Mouse (Mus musculus): ENCODE measurements around the gene Brd4. TPM values are rescaled to one million over a fixed set of nuclear protein-coding genes. Genes with fewer than 3 reads are reported as not detected.

The Brd4 gene
- polyA plus RNA-seq, 1 experiment from 2014 or later = 98.2 TPM

DNA sequence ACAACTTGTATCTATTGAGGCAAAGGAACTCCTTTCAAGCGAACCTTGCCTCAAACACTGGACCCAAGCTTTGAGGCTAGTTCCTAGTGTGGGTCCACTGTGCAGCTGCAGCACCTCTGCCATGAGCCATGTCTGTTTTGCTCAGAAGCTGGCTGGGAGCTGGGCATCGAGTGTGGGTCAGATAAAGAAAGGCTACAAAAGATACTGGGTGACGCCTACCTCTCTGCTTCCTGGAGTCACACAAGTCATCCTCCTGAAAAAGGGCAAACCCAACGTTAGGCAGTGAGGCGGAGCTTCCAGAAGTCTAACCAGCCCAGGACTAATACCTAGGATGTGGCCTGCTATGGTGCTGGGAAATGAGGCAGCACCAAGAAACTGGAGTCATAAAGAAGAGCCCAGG, 29.4 kb upstream of the Brd4 start:
- Histone ChIP-seq H3K27ac (no peak overlapping the region), H3K4me3 (replicated peaks) (no peak overlapping the region), H3K9ac (replicated peaks) (no peak overlapping the region), H3K9me3 (no peaks in the 10 kb centered on the region), H3K4me2 (no peak overlapping the region), H3K27me3 (no peaks in the 10 kb centered on the region), H3K36me3 (peaks cover 98% of the 10 kb centered on the region), H3K4me1 (replicated peaks) (peaks cover 5% of the 10 kb centered on the region)
- no peak for ATAC-seq (ENCODE audit: insufficient number of reproducible peaks, insufficient read depth, low FRiP score, low TSS enrichment, low read depth)
- WGBS = 78% methylated on average over 5 of the region's 5 CpGs

DNA sequence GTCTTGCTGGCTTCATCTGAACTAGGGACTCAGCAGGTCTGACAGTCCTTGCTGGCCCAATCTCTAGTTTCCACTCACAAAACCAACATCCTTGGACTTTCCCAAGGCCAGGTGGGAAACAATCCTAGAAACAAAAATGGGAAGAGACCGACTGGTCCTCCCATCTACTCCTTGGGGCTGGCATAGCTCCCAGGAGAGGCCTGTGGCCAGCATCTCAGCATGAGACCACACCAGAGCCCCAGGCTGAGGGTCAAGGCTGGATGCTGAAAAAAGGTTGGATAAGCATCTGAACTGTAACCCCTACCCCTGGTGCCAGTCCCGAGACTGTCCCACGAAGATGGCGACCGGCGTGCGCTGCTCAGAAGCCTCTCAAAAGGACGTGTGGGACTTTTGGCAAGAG, 28.3 kb upstream of the Brd4 start:
- Histone ChIP-seq H3K4me2 (no peak overlapping the region), H3K9ac (replicated peaks) (no peak overlapping the region), H3K27me3 (no peaks in the 10 kb centered on the region), H3K36me3 (peaks cover 100% of the 10 kb centered on the region), H3K4me1 (replicated peaks) (no peaks in the 10 kb centered on the region), H3K9me3 (no peaks in the 10 kb centered on the region), H3K4me3 (replicated peaks) (no peak overlapping the region), H3K27ac (no peak overlapping the region)
- WGBS = 93% methylated on average over 8 of the region's 8 CpGs
- no peak for ATAC-seq (ENCODE audit: insufficient number of reproducible peaks, insufficient read depth, low FRiP score, low TSS enrichment, low read depth)

DNA sequence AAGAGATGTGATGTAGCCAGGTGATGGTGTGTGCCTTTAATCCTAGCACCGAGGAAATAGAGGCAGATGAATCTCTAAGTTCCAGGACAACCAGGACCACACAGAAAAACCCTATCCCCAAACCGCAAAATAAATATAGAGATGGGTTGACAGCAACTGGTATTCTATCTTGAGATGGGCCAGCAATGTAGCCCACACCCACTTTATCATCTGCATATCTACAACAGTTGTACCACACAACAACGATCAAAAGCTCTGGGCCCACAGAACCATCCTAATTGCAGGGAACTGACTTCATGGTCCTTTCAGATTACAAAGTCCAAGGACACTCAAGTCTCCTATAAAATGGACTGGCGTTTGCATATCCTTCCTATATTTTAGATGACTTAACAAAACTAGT, 23.4 kb upstream of the Brd4 start:
- Histone ChIP-seq H3K4me1 (replicated peaks) (no peaks in the 10 kb centered on the region), H3K4me3 (replicated peaks) (no peak overlapping the region), H3K9me3 (no peaks in the 10 kb centered on the region), H3K27ac (no peak overlapping the region), H3K36me3 (peaks cover 100% of the 10 kb centered on the region), H3K27me3 (no peaks in the 10 kb centered on the region), H3K4me2 (no peak overlapping the region), H3K9ac (replicated peaks) (no peak overlapping the region)
- no peak for ATAC-seq (ENCODE audit: insufficient number of reproducible peaks, insufficient read depth, low FRiP score, low TSS enrichment, low read depth)
- WGBS = 96% methylated on average over 4 of the region's 4 CpGs

DNA sequence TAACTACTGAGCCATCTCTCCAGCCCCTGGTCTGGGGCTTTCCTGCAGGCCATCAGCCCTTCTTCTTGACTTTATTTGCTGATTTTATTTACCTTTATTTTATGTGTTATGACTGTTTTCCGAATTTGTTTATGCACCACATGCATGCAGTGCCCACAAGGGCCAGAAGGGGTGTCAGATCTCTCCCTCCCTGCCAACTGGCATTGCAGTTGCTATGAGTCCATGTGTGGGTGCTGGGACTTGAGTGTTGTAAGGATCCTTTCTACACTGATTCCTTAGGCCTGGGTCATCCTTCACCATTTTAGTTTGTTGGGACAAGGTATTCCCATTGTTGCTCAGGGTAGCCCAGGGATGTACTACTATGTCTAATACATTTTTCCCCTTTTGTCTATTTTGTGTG, 13.6 kb upstream of the Brd4 start:
- Histone ChIP-seq H3K27ac (no peak overlapping the region), H3K4me1 (replicated peaks) (no peaks in the 10 kb centered on the region), H3K27me3 (no peaks in the 10 kb centered on the region), H3K9me3 (no peaks in the 10 kb centered on the region), H3K4me2 (no peak overlapping the region), H3K36me3 (peaks cover 4% of the 10 kb centered on the region; the same call in 1 of the 2 replicates), H3K4me3 (replicated peaks) (no peak overlapping the region), H3K9ac (replicated peaks) (no peak overlapping the region)
- WGBS = 87% methylated on average over 1 of the region's 1 CpGs
- ATAC-seq (ENCODE audit: insufficient number of reproducible peaks, insufficient read depth, low FRiP score, low TSS enrichment, low read depth) = no peak

DNA sequence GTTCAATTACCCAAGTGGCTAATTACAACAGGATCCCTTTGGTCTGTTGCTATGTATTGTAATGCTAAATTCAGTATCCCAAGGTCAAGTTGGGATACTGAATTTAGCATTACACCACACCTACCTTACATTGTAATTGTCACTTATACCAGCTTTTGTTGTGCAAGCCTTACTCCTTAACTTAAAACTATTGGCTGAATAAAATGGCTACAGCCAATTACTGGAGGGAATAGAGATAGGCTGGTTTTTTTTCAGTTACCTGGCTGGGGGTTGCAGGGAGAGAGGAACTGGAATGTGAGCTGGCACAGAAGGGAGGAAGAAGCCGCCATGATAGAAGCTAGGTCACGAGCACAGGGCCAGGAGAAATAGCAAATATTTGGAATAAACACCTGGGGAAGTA, 11.4 kb upstream of the Brd4 start:
- Histone ChIP-seq H3K36me3 (no peaks in the 10 kb centered on the region), H3K4me2 (no peak overlapping the region), H3K27ac (no peak overlapping the region), H3K4me3 (replicated peaks) (no peak overlapping the region), H3K9ac (replicated peaks) (no peak overlapping the region), H3K9me3 (no peaks in the 10 kb centered on the region), H3K27me3 (no peaks in the 10 kb centered on the region), H3K4me1 (replicated peaks) (no peaks in the 10 kb centered on the region)
- no peak for ATAC-seq (ENCODE audit: insufficient number of reproducible peaks, insufficient read depth, low FRiP score, low TSS enrichment, low read depth)
- 87% methylated on average over 2 of the region's 2 CpGs for WGBS

DNA sequence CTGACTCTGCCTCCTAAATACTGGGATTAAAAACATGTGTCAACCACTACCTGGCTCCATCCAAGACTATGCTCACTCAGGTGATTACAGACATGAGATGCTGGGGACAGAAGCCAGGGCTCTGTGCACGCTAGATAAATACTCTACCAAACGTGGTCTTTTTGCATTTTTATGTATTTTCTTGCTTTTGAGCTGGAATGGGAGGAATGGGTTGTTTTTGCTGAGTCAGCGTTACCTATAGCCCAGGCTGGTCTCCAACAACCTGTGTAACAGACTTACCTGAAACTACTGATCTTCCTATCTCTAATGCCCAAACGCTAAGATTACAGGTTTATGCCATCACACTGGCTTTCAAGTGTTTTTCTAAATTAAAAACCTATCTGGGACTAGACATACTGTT, 10.6 kb upstream of the Brd4 start:
- H3K4me3 ChIP-seq (replicated peaks) = no peak overlapping the region
- no peak overlapping the region for H3K4me2 ChIP-seq
- no peaks in the 10 kb centered on the region for H3K36me3 ChIP-seq
- ATAC-seq (ENCODE audit: insufficient number of reproducible peaks, insufficient read depth, low FRiP score, low TSS enrichment, low read depth) = no peak
- H3K9me3 ChIP-seq = no peaks in the 10 kb centered on the region
- 84% methylated on average over 4 of the region's 4 CpGs for WGBS
- no peaks in the 10 kb centered on the region for H3K27me3 ChIP-seq
- no peak overlapping the region for H3K27ac ChIP-seq
- no peaks in the 10 kb centered on the region for H3K4me1 ChIP-seq (replicated peaks)
- H3K9ac ChIP-seq (replicated peaks) = no peak overlapping the region

DNA sequence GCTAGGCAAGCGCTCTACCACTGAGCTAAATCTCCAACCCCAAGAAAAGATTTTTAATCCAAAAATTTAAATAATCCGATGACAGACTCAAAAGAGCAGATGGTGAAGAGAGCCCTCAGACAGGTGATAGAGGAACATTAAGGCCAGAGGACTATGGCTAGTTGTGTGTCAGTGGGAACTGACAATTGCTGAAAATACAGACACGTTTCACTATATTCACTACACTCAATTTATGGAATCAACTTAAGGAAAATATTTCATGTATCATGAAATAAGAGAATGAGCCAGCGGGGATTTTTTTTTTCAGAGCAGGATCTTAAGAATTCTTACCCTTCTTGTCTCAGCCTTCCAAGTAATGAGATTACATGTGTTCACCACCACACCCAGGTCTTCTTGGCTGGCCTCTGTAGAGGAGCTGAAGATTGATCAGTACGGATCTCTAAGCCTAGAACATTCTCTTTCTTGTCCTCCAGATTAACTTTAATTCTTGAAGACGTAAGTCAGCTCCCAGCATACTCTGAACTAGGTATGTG, 682 bp upstream of the Brd4 start:
- no peak for ATAC-seq (ENCODE audit: insufficient number of reproducible peaks, insufficient read depth, low FRiP score, low TSS enrichment, low read depth)
- peak overlapping the region; percentile 84 for H3K4me2 ChIP-seq
- peak overlapping the region; percentile 99; the same call in 1 of the 2 replicates for H3K27ac ChIP-seq

DNA sequence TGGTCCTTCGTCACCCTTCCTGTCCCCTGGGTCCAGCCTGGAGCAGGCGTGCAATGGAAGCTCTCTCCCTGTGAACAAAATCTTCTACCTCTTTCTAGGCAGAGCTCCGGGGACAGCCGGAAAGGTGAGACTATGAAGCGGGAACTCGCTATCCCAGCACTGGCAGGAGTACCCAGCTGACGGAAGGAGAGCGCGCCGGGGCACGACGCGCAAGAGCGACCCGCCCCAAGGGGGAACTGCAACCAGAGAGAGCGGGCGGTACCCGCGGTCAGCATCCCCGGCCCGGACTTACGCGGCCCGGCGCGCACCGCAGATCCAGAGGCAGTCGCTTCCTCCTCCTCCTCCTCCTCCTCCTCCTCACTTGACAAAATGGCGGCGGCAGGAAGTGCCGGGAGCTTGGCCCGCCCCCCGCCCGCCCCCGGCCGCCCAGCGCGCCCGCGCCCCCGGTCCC, 726 bp downstream of the Brd4 start:
- Histone ChIP-seq H3K9me3 (no peaks in the 10 kb centered on the region), H3K36me3 (no peaks in the 10 kb centered on the region; the same call in 1 of the 2 replicates), H3K9ac (replicated peaks) (peak overlapping the region; percentile 99), H3K4me3 (replicated peaks) (peak overlapping the region; percentile 96), H3K4me1 (replicated peaks) (peaks cover 24% of the 10 kb centered on the region), H3K27me3 (no peaks in the 10 kb centered on the region), H3K4me2 (peak overlapping the region; percentile 84), H3K27ac (peak overlapping the region; percentile 99)
- peak; percentile 63 for ATAC-seq (ENCODE audit: insufficient number of reproducible peaks, insufficient read depth, low FRiP score, low TSS enrichment, low read depth)
- WGBS = under 1% methylated on average over 30 of the region's 41 CpGs

More for the DNA sequence above, 682 bp upstream of the Brd4 start:
- Histone ChIP-seq H3K4me1 (replicated peaks) (peaks cover 24% of the 10 kb centered on the region), H3K4me3 (replicated peaks) (peak overlapping the region; percentile 96), H3K9ac (replicated peaks) (peak overlapping the region; percentile 99), H3K27me3 (no peaks in the 10 kb centered on the region), H3K9me3 (no peaks in the 10 kb centered on the region), H3K36me3 (no peaks in the 10 kb centered on the region)
- 56% methylated on average over 6 of the region's 6 CpGs for WGBS

DNA sequence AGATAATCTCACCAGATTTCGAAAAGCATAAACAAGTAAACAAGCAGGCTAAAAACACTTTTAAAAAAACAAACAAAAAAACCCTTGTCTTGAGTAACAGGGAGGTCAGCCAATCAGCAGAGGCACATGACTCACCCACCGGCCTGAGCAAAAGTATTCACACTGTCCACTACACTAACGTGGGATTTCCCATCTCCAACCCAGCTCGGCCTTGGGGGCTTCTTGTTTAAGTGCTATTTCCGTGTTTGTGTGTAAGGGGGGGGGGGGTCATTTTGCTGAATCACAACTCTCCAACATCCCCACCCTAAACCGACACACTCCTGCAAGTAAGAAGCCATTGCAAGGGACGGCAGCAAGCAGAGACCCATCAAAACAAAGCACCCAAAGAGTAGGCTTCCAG, 1.2 kb downstream of the Brd4 start:
- Histone ChIP-seq H3K36me3 (no peaks in the 10 kb centered on the region; the same call in 1 of the 2 replicates), H3K9me3 (no peaks in the 10 kb centered on the region), H3K4me2 (peak overlapping the region; percentile 84), H3K9ac (replicated peaks) (peak overlapping the region; percentile 99), H3K4me3 (replicated peaks) (peak overlapping the region; percentile 96), H3K4me1 (replicated peaks) (peaks cover 24% of the 10 kb centered on the region), H3K27me3 (no peaks in the 10 kb centered on the region), H3K27ac (peak overlapping the region; percentile 99)
- ATAC-seq (ENCODE audit: insufficient number of reproducible peaks, insufficient read depth, low FRiP score, low TSS enrichment, low read depth) = 0 out of 2 replicates have a peak, but pooled peaks have one; percentile 11
- WGBS = 9% methylated on average over 7 of the region's 7 CpGs

DNA sequence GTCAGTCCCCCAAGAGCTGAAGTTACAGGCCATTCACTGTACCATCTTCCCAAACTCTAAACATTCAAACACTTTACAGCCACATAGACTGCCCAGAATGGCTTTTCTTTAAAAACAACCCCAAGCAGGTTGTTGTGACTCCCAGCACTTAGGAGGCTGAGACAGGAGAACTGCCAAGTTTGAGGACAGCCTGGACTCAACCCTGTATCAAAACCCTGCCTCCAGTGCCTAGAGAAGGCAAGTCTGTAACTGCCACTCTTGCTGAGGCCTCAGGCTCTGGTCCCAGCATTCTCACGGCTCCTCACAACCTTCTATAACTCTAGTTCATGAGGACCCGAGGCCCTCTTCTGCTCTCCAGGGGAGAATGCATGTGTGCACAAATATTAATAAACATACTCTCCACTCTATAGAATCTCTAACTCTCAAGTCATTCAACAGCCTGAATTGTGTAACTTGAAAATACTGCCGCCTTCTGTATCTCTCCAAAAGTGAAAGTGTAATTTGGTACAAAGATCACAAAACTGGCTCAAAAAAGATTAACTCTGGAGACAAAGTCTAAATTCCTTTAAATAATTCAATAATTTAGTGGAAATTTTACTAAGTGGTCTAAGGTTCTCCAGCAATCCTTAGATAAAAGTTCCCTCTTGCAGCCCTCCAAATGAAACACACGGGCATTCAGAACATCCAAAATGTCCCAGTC, 2.8 kb downstream of the Brd4 start:
- H3K4me2 ChIP-seq = no peak overlapping the region
- no peak for ATAC-seq (ENCODE audit: insufficient number of reproducible peaks, insufficient read depth, low FRiP score, low TSS enrichment, low read depth)

DNA sequence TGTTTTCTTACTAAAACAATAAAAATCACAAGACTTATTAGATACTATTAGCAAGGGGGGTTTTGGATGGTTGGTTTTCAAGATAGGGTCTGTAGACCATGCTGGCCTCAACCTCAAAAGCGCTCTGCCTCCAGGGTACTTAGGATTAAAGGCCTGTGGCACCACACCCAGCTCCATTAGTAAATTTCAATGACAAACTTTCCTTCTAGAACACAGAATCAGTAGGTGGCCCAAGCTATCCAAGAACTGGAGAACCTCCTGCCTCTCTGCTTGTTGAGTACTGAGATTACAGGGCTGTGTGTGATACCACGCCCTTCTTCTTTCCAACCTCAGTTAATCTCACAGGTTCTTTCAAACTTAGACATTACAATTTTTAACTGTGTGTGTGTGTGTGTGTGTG, 3.4 kb downstream of the Brd4 start:
- WGBS = 92% methylated on average over 2 of the region's 2 CpGs
- H3K27ac ChIP-seq = 0 out of 2 replicates have a peak overlapping the region, but pooled peaks have one; percentile 4
- H3K4me2 ChIP-seq = 0 out of 2 replicates have a peak overlapping the region, but pooled peaks have one; percentile 4

More for the DNA sequence above, 2.8 kb downstream of the Brd4 start:
- Histone ChIP-seq H3K27ac (0 out of 2 replicates have a peak overlapping the region, but pooled peaks have one; percentile 4), H3K27me3 (no peaks in the 10 kb centered on the region), H3K4me3 (replicated peaks) (0 out of 2 replicates have a peak overlapping the region, but pooled peaks have one; percentile 4), H3K4me1 (replicated peaks) (peaks cover 24% of the 10 kb centered on the region), H3K9me3 (no peaks in the 10 kb centered on the region), H3K36me3 (no peaks in the 10 kb centered on the region; the same call in 1 of the 2 replicates), H3K9ac (replicated peaks) (no peak overlapping the region)
- 84% methylated on average over 4 of the region's 4 CpGs for WGBS

More for the DNA sequence above, 3.4 kb downstream of the Brd4 start:
- Histone ChIP-seq H3K9ac (replicated peaks) (no peak overlapping the region), H3K4me1 (replicated peaks) (peaks cover 24% of the 10 kb centered on the region), H3K9me3 (no peaks in the 10 kb centered on the region), H3K27me3 (no peaks in the 10 kb centered on the region), H3K36me3 (no peaks in the 10 kb centered on the region; the same call in 1 of the 2 replicates), H3K4me3 (replicated peaks) (0 out of 2 replicates have a peak overlapping the region, but pooled peaks have one; percentile 4)
- no peak for ATAC-seq (ENCODE audit: insufficient number of reproducible peaks, insufficient read depth, low FRiP score, low TSS enrichment, low read depth)

Measured in limb, embryonic 12.5 days (tissue).